ENCODE assay signal across 9 mouse cellular contexts in genomic region chr7:101465392-101465791, GRCm38 (mm10). TPM values are rescaled to one million over a fixed set of nuclear protein-coding genes. Genes with fewer than 3 reads are reported as not detected.
DNase-seq lines count a peak whose midpoint lies in the region; ATAC-seq and TF ChIP-seq lines count a peak whose summit lies in the region.
"Had no signal": no experiment of that assay in that cellular context is flagged by ENCODE, and none has a peak within 500 bp of the region (broad histone marks: within the 10 kb centered on the region; RNA-seq: fewer than 3 reads in every experiment).

No protein-coding gene starts in this region.

- H3K36me3 ChIP-seq in hindbrain, embryonic 16.5 days (ENCODE audit: control insufficient read depth, insufficient read depth, low read length): no peaks in the 10 kb centered on the region
- no peaks in the 10 kb centered on the region for H3K36me3 ChIP-seq in testis, adult 2 months (ENCODE audit: control insufficient read depth, insufficient read depth, low read length)
- H3K36me3 ChIP-seq: limb, embryonic 13.5 days had no signal

- peaks cover 24% of the 10 kb centered on the region for H3K4me1 ChIP-seq in hindbrain, embryonic 16.5 days (ENCODE audit: control insufficient read depth, insufficient read depth, low read depth, low read length)
- peaks cover 12% of the 10 kb centered on the region for H3K4me1 ChIP-seq in testis, adult 2 months (ENCODE audit: control insufficient read depth, insufficient read depth, low read length)

- peak overlapping the region; percentile 1; the same call in 1 of the 2 replicates for H3K4me3 ChIP-seq in gastrocnemius, adult 2 months
- no peak overlapping the region for H3K4me3 ChIP-seq in hindbrain, embryonic 16.5 days (ENCODE audit: low read length)
- H3K4me3 ChIP-seq in testis, adult 2 months (ENCODE audit: control insufficient read depth, low read depth, low read length): peak overlapping the region; percentile 69
- H3K4me3 ChIP-seq: limb, embryonic 13.5 days had no signal

- intact Hi-C loops in gastrocnemius, adult 2 months (cut with DNase I): no loop called here

- peak; percentile 3; the same call in 1 of the 2 replicates for ATAC-seq in hindbrain, embryonic 16.5 days
- ATAC-seq in megakaryocyte-erythroid progenitor cell, adult 5-6 weeks (replicated peaks; ENCODE audit: low FRiP score, low TSS enrichment, poor library complexity, severe bottlenecking): no peak

- TF ChIP-seq CTCF in gastrocnemius, adult 2 months (IDR thresholded peaks at IDR 0.05): no peak
- TF ChIP-seq CTCF in testis, adult 2 months (IDR thresholded peaks at IDR 0.05; ENCODE audit: control insufficient read depth, insufficient read depth, insufficient replicate concordance, low read depth, low read length): no peak

- H3K27ac ChIP-seq in gastrocnemius, adult 2 months: peak overlapping the region; percentile 85
- H3K27ac ChIP-seq in hindbrain, embryonic 16.5 days (ENCODE audit: low read depth, low read length): peak overlapping the region; percentile 29; the same call in 1 of the 2 replicates
- no peak overlapping the region for H3K27ac ChIP-seq in testis, adult 2 months (ENCODE audit: control insufficient read depth, insufficient read depth, low read depth, low read length)
- H3K27ac ChIP-seq: limb, embryonic 13.5 days had no signal

- WGBS in hindbrain, embryonic 16.5 days: 41% methylated on average over 14 of the region's 14 CpGs

- H3K27me3 ChIP-seq in hindbrain, embryonic 16.5 days (replicated peaks; ENCODE audit: control insufficient read depth, insufficient read depth, low read length): no peaks in the 10 kb centered on the region
- H3K27me3 ChIP-seq in testis, adult 2 months (ENCODE audit: control insufficient read depth, insufficient read depth, low read length): no peaks in the 10 kb centered on the region
- H3K27me3 ChIP-seq: limb, embryonic 13.5 days had no signal

- peak; percentile 48; the same call in 1 of the 2 replicates for TF ChIP-seq POLR2A in testis, adult 2 months (IDR thresholded peaks at IDR 0.05; ENCODE audit: control insufficient read depth, low read depth, low read length)

- H3K9ac ChIP-seq in hindbrain, embryonic 16.5 days (ENCODE audit: low read depth, low read length): no peak overlapping the region
- H3K9ac ChIP-seq: limb, embryonic 13.5 days had no signal

- DNase-seq in adrenal gland, adult (ENCODE audit: inconsistent age in 2 of 2, low spot score in 1 of 2): peak; percentile 74 to 86
- DNase-seq in adrenal gland, postnatal 4 days (ENCODE audit: low spot score in 2 of 2): no peak
- peak; percentile 63 for DNase-seq in gastrocnemius, adult 2 months
- DNase-seq in liver: peak; percentile 43
- no peak for DNase-seq in right cerebral cortex, postnatal 14 days

- no peaks in the 10 kb centered on the region for H3K9me3 ChIP-seq in hindbrain, embryonic 16.5 days (ENCODE audit: control insufficient read depth, low read length)
- H3K9me3 ChIP-seq: limb, embryonic 13.5 days had no signal

- no peak overlapping the region for H3K4me2 ChIP-seq in hindbrain, embryonic 16.5 days (ENCODE audit: low read length)
- H3K4me2 ChIP-seq: limb, embryonic 13.5 days had no signal

RNA-seq across cellular contexts. Expression of gene Pde2a, which starts 43.9 kb away (rescaled TPM):
- total RNA-seq in adrenal gland, postnatal 4 days (2021): 100 to 1,000 TPM; 105 to 129 TPM
- 10 to 100 TPM; 21.2 to 28.5 TPM for total RNA-seq in gastrocnemius, adult 2 months (2021)
- polyA plus RNA-seq in hindbrain, embryonic 16.5 days (2015; fragmentation: Nextera tagmentation; extraction: Ambion mirVana): 33.5 and 41.6 TPM in 2 replicates
- 7.4 and 10.3 TPM in 2 replicates for polyA plus RNA-seq in testis, adult 2 months (2012; rRNA removed)
- total RNA-seq in megakaryocyte-erythroid progenitor cell, adult 5-6 weeks (2014; fragmentation: Nextera tagmentation): 4.7 and 19.4 TPM in 2 replicates
- total RNA-seq in megakaryocyte-erythroid progenitor cell, adult 5-6 weeks (2017): 4.5 and 6.0 TPM in 2 replicates

RNA-seq across cellular contexts. Expression of gene Gm45837, which starts 54.7 kb away (rescaled TPM):
- total RNA-seq in adrenal gland, postnatal 4 days (2021): 10 to 100 TPM in 1 of 2 experiments, 1 to 10 TPM in 1; 7.2 to 21.2 TPM
- total RNA-seq in gastrocnemius, adult 2 months (2021): not detected
- polyA plus RNA-seq in hindbrain, embryonic 16.5 days (2015; fragmentation: Nextera tagmentation; extraction: Ambion mirVana): 0.61 TPM in 1 of 2 replicates, not detected in the other
- polyA plus RNA-seq in testis, adult 2 months (2012; rRNA removed): not detected in 2 replicates
- not detected in 2 replicates for total RNA-seq in megakaryocyte-erythroid progenitor cell, adult 5-6 weeks (2014; fragmentation: Nextera tagmentation)
- not detected in 2 replicates for total RNA-seq in megakaryocyte-erythroid progenitor cell, adult 5-6 weeks (2017)

Comparison
In these comparisons a context has a peak if more than half of its experiments do, and no peak if none do; other contexts are left out.
1. DNase-seq: peak in adrenal gland, adult (2 of 2), gastrocnemius, adult 2 months (single experiment) and liver (single experiment); none in adrenal gland, postnatal 4 days (0 of 2) and right cerebral cortex, postnatal 14 days (single experiment).
2. RNA of gene Gm45837, which starts 54.7 kb away (total RNA-seq): 7.2 to 21.2 TPM in adrenal gland, postnatal 4 days; not detected in gastrocnemius, adult 2 months and not detected in megakaryocyte-erythroid progenitor cell, adult 5-6 weeks; every median in the first group is over 4 times any median in the second.